Mouse (Mus musculus) embryonic fibroblast, embryonic 13.5 days (primary cell): ENCODE measurements around the gene Sp3.
A peak's percentile ranks its signal among the peaks of the same experiment; 100 is the strongest.

Source experiments
- CTCF ChIP-seq: IDR thresholded peaks from 2 replicates; pipeline ENCODE4 v1.5.1; 2011; ENCODE audit warnings: mild to moderate bottlenecking, control low read depth, low read length, moderate library complexity, borderline replicate concordance; ENCODE audit not compliant: insufficient read depth
- POLR2A ChIP-seq: IDR thresholded peaks from 2 replicates; pipeline ENCODE4 v1.6.1; 2011; ENCODE audit warnings: low read depth, mild to moderate bottlenecking, control low read depth, low read length, moderate library complexity

DNA sequence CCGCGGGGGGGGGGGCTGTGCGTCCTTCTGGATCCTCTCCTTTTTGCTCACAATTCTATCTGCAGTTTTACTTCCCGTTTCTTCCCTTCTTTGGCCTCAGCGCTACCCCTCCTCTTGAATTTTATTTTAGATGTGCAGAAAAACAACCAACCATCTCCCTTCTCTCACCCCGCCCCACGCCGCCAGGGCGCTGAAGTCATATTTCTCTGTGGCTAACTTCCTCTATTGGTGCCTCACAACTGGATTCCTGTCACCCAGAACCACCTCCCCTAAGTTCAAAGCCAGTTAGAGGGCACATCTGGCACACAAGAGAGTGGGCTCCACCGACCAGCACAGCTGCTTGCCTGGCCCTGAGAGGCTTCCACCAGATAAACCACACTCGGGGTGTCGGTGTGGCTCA lies 22.8 kb upstream of the Sp3 start:
- no peak for TF ChIP-seq CTCF
- peak; percentile 25; the same call in 1 of the 2 replicates for TF ChIP-seq POLR2A
